Mouse (Mus musculus): ENCODE results near the gene Polr2e. TPM values are rescaled to one million over a fixed set of nuclear protein-coding genes. Genes with fewer than 3 reads are reported as not detected.
A peak's percentile ranks its signal among the peaks of the same experiment; 100 is the strongest.

The Polr2e gene
- polyA plus RNA-seq, 1 experiment from 2014 or later: 206 TPM

DNA sequence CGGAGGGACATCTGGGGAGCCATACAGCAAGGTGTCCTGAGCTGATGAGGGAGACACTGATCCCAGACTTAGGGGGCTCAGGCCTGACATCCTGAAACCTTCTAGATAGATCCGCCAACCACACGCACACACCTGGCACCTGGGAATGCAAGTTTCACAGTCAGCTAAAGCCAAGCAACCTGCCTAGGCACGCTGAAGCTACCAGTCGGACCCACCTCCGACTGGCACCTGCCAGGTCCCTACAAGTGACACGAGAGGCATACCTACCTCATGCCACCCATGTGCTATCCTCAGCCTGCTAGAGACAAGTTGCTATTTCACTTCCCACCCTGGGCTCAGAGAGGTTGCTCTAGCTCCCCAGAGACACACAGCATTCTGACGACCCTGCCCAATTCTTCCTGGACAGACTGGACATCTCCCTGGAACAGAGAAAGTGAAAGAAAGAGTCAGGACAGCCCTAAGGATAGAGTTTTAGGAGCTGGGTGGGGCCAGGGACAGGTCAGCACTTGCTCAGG is 50.3 kb downstream of the Polr2e start:
- WGBS: 30% methylated on average over 8 of the region's 8 CpGs
- no peaks in the 10 kb centered on the region for H3K9me3 ChIP-seq
- peak overlapping the region; percentile 96 for H3K27ac ChIP-seq
- peaks cover 31% of the 10 kb centered on the region for H3K36me3 ChIP-seq
- ATAC-seq: no peak
- H3K4me3 ChIP-seq (replicated peaks): peak overlapping the region; percentile 69
- peak overlapping the region; percentile 84 for H3K9ac ChIP-seq
- H3K4me1 ChIP-seq (replicated peaks): peaks cover 44% of the 10 kb centered on the region
- no peaks in the 10 kb centered on the region for H3K27me3 ChIP-seq (replicated peaks)
- peak overlapping the region; percentile 89 for H3K4me2 ChIP-seq (replicated peaks)

DNA sequence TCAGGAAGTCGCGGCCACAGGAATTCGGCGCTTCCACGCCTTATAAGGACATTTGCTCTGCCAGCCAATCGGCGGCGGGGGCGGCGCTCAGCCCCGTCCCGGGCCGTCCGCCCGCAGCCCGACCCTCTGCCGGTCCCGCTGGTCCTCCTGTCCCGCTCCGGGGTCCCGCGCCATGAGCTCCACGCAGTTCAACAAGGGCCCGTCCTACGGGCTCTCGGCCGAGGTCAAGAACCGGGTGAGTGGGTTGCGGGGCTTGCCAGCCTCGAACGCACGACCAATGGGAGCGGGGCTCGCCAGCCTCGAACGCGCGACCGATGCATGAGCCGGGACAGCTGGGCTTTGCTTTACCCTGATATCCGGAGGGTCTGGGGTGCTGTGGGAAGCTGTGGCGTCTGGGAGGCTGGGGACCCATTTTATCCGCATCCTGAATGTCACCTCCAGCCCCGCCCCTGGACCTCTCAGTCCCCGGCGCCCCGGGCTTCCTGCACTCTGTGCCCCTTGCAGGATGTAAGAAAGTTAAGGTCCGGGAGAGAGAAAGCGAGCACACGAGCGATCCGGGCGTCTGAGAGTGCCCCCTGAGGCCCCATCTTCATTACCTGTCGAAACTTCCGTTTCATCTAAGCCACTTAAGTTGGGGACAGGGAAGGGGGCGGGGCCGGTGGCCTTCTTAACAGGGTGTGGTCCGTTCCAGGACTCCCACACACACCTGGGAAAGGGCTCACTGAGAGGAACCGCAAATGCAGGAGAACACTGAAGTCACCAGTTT is 50.9 kb downstream of the Polr2e start, which contains the start of gene Cnn2:
TSS of gene Cnn2 (plus strand) at position 79 of the 766 bp plus-strand sequence.
- Histone ChIP-seq H3K27ac (peak within 1 kb of the TSS; percentile 96), H3K9ac (peak within 1 kb of the TSS; percentile 84), H3K9me3 (no peaks in the 10 kb centered on the region), H3K27me3 (replicated peaks) (no peaks in the 10 kb centered on the region), H3K36me3 (peaks cover 27% of the 10 kb centered on the region), H3K4me1 (replicated peaks) (peaks cover 41% of the 10 kb centered on the region), H3K4me3 (replicated peaks) (peak within 1 kb of the TSS; percentile 69), H3K4me2 (replicated peaks) (peak within 1 kb of the TSS; percentile 89)
- WGBS: under 1% methylated on average over 59 of the region's 59 CpGs
- ATAC-seq: peak; percentile 10; the same call in 1 of the 2 replicates

DNA sequence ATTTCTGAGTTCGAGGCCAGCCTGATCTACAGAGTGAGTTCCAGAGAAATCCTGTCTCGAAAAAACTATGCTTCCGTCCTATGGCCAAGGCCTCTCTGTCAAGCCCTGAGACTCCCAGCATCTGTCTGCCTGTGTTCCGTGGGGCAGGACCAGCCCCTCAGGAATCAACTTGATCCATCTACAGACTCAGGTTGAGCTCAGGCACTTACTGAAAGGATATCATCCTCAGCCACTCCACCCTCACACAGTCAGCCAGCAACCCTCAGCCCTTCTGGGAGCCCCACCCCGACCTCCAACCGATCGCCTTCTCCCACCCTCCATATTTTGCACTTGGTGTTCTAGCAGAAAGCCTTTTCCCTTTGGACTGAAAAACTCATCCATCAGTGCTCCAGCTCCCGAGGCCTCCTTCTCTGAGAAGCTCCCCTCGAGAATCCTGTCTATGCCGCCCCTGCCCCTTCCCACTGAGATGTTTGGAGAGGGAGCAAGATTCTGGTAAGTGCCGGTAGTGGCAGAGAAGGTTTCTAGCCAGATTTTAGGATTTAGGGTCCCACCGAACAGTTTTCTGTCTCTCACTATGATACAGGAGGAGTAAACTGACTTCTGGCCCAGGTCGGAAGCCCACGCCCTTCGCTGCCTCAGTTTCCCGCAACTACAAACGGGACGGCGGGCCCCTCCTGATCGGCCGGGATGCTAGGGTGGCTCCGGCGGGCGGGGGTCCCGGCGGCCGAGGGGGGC is 51.7 kb downstream of the Polr2e start:
- no peak for ATAC-seq
- H3K27me3 ChIP-seq (replicated peaks): no peaks in the 10 kb centered on the region
- H3K9me3 ChIP-seq: no peaks in the 10 kb centered on the region
- H3K27ac ChIP-seq: peak overlapping the region; percentile 96
- H3K4me2 ChIP-seq (replicated peaks): peak overlapping the region; percentile 89
- peak overlapping the region; percentile 84 for H3K9ac ChIP-seq
- peak overlapping the region; percentile 69 for H3K4me3 ChIP-seq (replicated peaks)
- peaks cover 20% of the 10 kb centered on the region for H3K36me3 ChIP-seq
- H3K4me1 ChIP-seq (replicated peaks): peaks cover 47% of the 10 kb centered on the region
- 12% methylated on average over 27 of the region's 27 CpGs for WGBS

DNA sequence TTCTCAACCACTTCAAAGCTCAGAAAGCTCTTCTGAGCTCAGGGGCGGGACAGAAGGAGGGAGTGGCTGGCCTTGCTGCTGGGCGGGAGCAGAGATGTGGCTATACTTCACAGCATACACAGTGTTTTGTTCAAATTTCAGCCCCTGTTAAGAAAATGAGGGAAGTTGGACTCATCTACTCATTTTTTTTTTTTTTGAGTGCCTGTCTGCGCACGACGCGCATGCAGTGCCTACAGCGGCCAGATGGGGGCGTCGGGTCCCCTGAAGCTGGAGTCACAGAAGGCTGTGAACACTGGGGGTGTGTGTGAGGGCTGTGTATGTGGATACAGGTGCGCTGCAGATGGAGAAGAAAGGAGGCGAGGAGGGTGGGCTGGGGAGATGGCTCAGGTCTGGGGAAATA is 52.6 kb downstream of the Polr2e start:
- Histone ChIP-seq H3K27ac (peak overlapping the region; percentile 96), H3K9ac (peak overlapping the region; percentile 15; the same call in 1 of the 2 replicates), H3K36me3 (peaks cover 11% of the 10 kb centered on the region; the same call in 1 of the 2 replicates), H3K4me3 (replicated peaks) (0 out of 2 replicates have a peak overlapping the region, but pooled peaks have one; percentile 4), H3K4me2 (replicated peaks) (peak overlapping the region; percentile 89), H3K9me3 (no peaks in the 10 kb centered on the region), H3K4me1 (replicated peaks) (peaks cover 55% of the 10 kb centered on the region), H3K27me3 (replicated peaks) (no peaks in the 10 kb centered on the region)
- ATAC-seq: no peak
- 1% methylated on average over 11 of the region's 11 CpGs for WGBS

DNA sequence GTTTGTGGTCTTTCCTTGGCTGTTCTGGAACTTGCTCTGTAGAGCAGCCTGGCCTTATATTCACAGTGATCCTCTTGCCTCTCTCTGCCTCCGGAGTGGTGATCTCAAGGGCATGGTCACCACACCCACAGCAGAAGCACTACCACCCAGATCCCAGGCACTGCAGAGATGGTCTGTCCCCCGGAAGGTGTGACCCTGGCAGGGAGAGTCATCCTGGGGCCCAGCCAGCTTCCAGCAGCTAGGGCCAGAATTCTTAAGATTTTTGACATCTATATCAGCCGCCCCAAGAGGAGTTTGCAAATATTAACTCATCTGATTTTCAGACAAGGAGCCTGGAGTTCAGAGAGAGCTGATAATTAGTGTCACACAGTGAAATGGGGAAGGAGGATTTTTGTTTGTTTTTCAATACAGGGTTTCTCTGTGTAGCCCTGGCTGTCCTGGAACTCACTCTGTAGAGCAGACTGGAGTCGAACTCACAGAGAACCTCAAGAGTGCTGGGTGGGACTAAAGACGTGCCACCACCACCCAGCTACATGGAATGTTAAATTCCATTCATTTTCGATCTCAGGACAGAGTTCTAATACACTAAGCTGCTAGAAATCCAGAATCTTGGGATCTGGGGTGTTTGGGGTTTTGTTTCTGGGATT is 53.2 kb downstream of the Polr2e start:
- no peaks in the 10 kb centered on the region for H3K27me3 ChIP-seq (replicated peaks)
- H3K4me3 ChIP-seq (replicated peaks): peak overlapping the region; percentile 82
- peak overlapping the region; percentile 89 for H3K4me2 ChIP-seq (replicated peaks)
- no peaks in the 10 kb centered on the region for H3K9me3 ChIP-seq
- 19% methylated on average over 6 of the region's 6 CpGs for WGBS
- H3K9ac ChIP-seq: peak overlapping the region; percentile 54; the same call in 1 of the 2 replicates
- H3K4me1 ChIP-seq (replicated peaks): peaks cover 60% of the 10 kb centered on the region
- H3K27ac ChIP-seq: peak overlapping the region; percentile 96
- ATAC-seq: no peak
- peaks cover 7% of the 10 kb centered on the region; the same call in 1 of the 2 replicates for H3K36me3 ChIP-seq

Other genes with a start within 250 kb of the Polr2e start
- gene Prss57, start 248.8 kb downstream of the Polr2e start, polyA plus RNA-seq (2015; fragmentation: Nextera tagmentation; extraction: Ambion mirVana): 0.09 TPM in 1 of 2 replicates, not detected in the other
- gene Palm, start 246.2 kb downstream of the Polr2e start, polyA plus RNA-seq (2015; fragmentation: Nextera tagmentation; extraction: Ambion mirVana): 48.1 and 48.5 TPM in 2 replicates
- 141 and 154 TPM in 2 replicates for gene Misp, start 218.8 kb downstream of the Polr2e start, polyA plus RNA-seq (2015; fragmentation: Nextera tagmentation; extraction: Ambion mirVana)
- 307 and 314 TPM in 2 replicates for gene Ptbp1, start 185.4 kb downstream of the Polr2e start, polyA plus RNA-seq (2015; fragmentation: Nextera tagmentation; extraction: Ambion mirVana)
- gene Prtn3, start 165.3 kb downstream of the Polr2e start, polyA plus RNA-seq (2015; fragmentation: Nextera tagmentation; extraction: Ambion mirVana): 3.7 and 3.9 TPM in 2 replicates
- gene Plppr3, start 165.2 kb downstream of the Polr2e start, polyA plus RNA-seq (2015; fragmentation: Nextera tagmentation; extraction: Ambion mirVana): 31.3 and 32.7 TPM in 2 replicates
- 1.1 and 2.6 TPM in 2 replicates for gene Elane, start 153.5 kb downstream of the Polr2e start, polyA plus RNA-seq (2015; fragmentation: Nextera tagmentation; extraction: Ambion mirVana)
- not detected in 2 replicates for gene Cfd, start 148.9 kb downstream of the Polr2e start, polyA plus RNA-seq (2015; fragmentation: Nextera tagmentation; extraction: Ambion mirVana)
- gene Med16, start 130.9 kb downstream of the Polr2e start, polyA plus RNA-seq (2015; fragmentation: Nextera tagmentation; extraction: Ambion mirVana): 37.3 and 39.8 TPM in 2 replicates
- gene Gm26602, start 128.9 kb downstream of the Polr2e start, polyA plus RNA-seq (2015; fragmentation: Nextera tagmentation; extraction: Ambion mirVana): 17.7 TPM in 1 of 2 replicates, not detected in the other
- gene Kiss1r, start 122.8 kb downstream of the Polr2e start, polyA plus RNA-seq (2015; fragmentation: Nextera tagmentation; extraction: Ambion mirVana): 0.52 and 1.1 TPM in 2 replicates
- gene R3hdm4, start 118.6 kb downstream of the Polr2e start, polyA plus RNA-seq (2015; fragmentation: Nextera tagmentation; extraction: Ambion mirVana): 108 and 116 TPM in 2 replicates
- gene Arid3a, start 112.8 kb downstream of the Polr2e start, polyA plus RNA-seq (2015; fragmentation: Nextera tagmentation; extraction: Ambion mirVana): 18.7 and 19.0 TPM in 2 replicates
- 90.3 and 94.8 TPM in 2 replicates for gene Wdr18, start 79.6 kb downstream of the Polr2e start, polyA plus RNA-seq (2015; fragmentation: Nextera tagmentation; extraction: Ambion mirVana)
- gene Grin3b, start 69.1 kb downstream of the Polr2e start, polyA plus RNA-seq (2015; fragmentation: Nextera tagmentation; extraction: Ambion mirVana): 0.11 TPM in 2 replicates
- 18.1 and 19.6 TPM in 2 replicates for gene Tmem259, start 55.5 kb downstream of the Polr2e start, polyA plus RNA-seq (2015; fragmentation: Nextera tagmentation; extraction: Ambion mirVana)
- 239 and 242 TPM in 2 replicates for gene Cnn2, start 51.2 kb downstream of the Polr2e start, polyA plus RNA-seq (2015; fragmentation: Nextera tagmentation; extraction: Ambion mirVana)
- gene Abca7, start 43.3 kb downstream of the Polr2e start, polyA plus RNA-seq (2015; fragmentation: Nextera tagmentation; extraction: Ambion mirVana): 3.0 and 3.7 TPM in 2 replicates
- 6.3 and 6.5 TPM in 2 replicates for gene Arhgap45, start 23.1 kb downstream of the Polr2e start, polyA plus RNA-seq (2015; fragmentation: Nextera tagmentation; extraction: Ambion mirVana)
- gene Gpx4, start 7.4 kb upstream of the Polr2e start, polyA plus RNA-seq (2015; fragmentation: Nextera tagmentation; extraction: Ambion mirVana): 712 and 771 TPM in 2 replicates
- gene Sbno2, start 65.8 kb upstream of the Polr2e start, polyA plus RNA-seq (2015; fragmentation: Nextera tagmentation; extraction: Ambion mirVana): 12.8 and 14.0 TPM in 2 replicates
- 14.4 and 21.2 TPM in 2 replicates for gene Stk11, start 76.0 kb upstream of the Polr2e start, polyA plus RNA-seq (2015; fragmentation: Nextera tagmentation; extraction: Ambion mirVana)
- 701 and 737 TPM in 2 replicates for gene Atp5d, start 98.8 kb upstream of the Polr2e start, polyA plus RNA-seq (2015; fragmentation: Nextera tagmentation; extraction: Ambion mirVana)
- gene Cbarp, start 101.0 kb upstream of the Polr2e start, polyA plus RNA-seq (2015; fragmentation: Nextera tagmentation; extraction: Ambion mirVana): 4.8 and 5.1 TPM in 2 replicates
- gene Midn, start 108.5 kb upstream of the Polr2e start, polyA plus RNA-seq (2015; fragmentation: Nextera tagmentation; extraction: Ambion mirVana): 14.1 and 16.1 TPM in 2 replicates
- 69.4 and 83.9 TPM in 2 replicates for gene Cirbp, start 126.2 kb upstream of the Polr2e start, polyA plus RNA-seq (2015; fragmentation: Nextera tagmentation; extraction: Ambion mirVana)
- gene 1600002K03Rik, start 133.1 kb upstream of the Polr2e start, polyA plus RNA-seq (2015; fragmentation: Nextera tagmentation; extraction: Ambion mirVana): 22.9 and 25.1 TPM in 2 replicates
- gene Efna2, start 139.7 kb upstream of the Polr2e start, polyA plus RNA-seq (2015; fragmentation: Nextera tagmentation; extraction: Ambion mirVana): 13.6 and 15.0 TPM in 2 replicates
- 53.0 and 55.2 TPM in 2 replicates for gene Mum1, start 186.6 kb upstream of the Polr2e start, polyA plus RNA-seq (2015; fragmentation: Nextera tagmentation; extraction: Ambion mirVana)
- 467 and 534 TPM in 2 replicates for gene Ndufs7, start 209.3 kb upstream of the Polr2e start, polyA plus RNA-seq (2015; fragmentation: Nextera tagmentation; extraction: Ambion mirVana)
- gene Gamt, start 221.2 kb upstream of the Polr2e start, polyA plus RNA-seq (2015; fragmentation: Nextera tagmentation; extraction: Ambion mirVana): 71.0 and 112 TPM in 2 replicates
- gene Dazap1, start 221.7 kb upstream of the Polr2e start, polyA plus RNA-seq (2015; fragmentation: Nextera tagmentation; extraction: Ambion mirVana): 53.1 and 57.0 TPM in 2 replicates

Measured in intestine, embryonic 15.5 days (tissue).